Mouse (Mus musculus): ENCODE data around the gene 4933428G20Rik.

DNA sequence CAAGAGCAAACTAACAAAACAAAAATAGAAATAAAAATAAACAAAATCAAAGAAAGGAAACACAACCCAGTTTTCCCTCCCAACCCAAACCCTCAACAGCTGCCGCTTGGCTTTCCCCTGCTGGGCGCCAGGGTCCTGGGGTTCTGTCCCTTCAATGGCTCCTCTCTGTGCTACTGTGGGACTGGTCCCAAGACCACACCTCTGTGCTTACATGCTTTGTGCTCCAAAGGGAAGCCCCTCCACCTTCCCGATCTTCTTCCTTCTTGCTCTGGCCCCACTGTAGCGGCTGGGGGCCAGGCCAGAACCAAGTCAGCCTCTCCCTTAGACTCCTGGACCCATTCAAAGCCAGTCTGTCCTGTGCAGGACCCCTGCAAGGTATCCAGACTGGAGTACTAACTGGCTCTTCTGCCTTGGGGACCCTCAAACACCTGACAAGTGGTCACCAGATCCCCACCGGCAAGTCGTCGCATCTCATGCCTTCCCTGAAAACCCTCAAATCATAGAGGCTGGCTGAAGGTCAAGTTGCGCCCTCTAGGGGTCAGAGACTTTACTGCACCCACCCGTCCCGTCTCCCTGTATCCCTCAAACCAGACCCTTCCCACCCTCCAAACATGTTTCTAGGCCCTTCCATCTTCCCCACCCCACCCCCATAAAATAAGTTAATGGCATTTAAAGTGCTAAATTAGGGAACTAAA, 11.0 kb upstream of the 4933428G20Rik start:
- TF ChIP-seq CTCF (IDR thresholded peaks at IDR 0.05; ENCODE audit: borderline replicate concordance, control insufficient read depth, extremely low read depth, insufficient read depth, low read length, poor library complexity) (peak; percentile 78; the same call in 1 of the 2 replicates), POLR2A (IDR thresholded peaks at IDR 0.05; ENCODE audit: control insufficient read depth, extremely low read depth, insufficient read depth, low read length, poor library complexity) (no peak)
